Mouse (Mus musculus): Measurements from ENCODE around the gene Trak1. TPM values are rescaled to one million over a fixed set of nuclear protein-coding genes. Genes with fewer than 3 reads are reported as not detected.
A peak's percentile ranks its signal among the peaks of the same experiment; 100 is the strongest.

Trak1 gene
- polyA plus RNA-seq, 1 experiment from 2014 or later: 21.2 TPM

- peak overlapping the region; percentile 53 for H3K9ac ChIP-seq (ENCODE audit: low read depth, low read length)
- 23% methylated on average over 29 of the region's 29 CpGs for WGBS
- peak overlapping the region; percentile 42 for H3K4me3 ChIP-seq (ENCODE audit: low read depth, low read length)
- DNase-seq (ENCODE audit: low spot score) (peak; percentile 78), ATAC-seq (ENCODE audit: low FRiP score) (peak; percentile 90)
- peak overlapping the region; percentile 46 for H3K4me2 ChIP-seq (replicated peaks; ENCODE audit: low read depth, low read length)
- no peaks in the 10 kb centered on the region for H3K27me3 ChIP-seq (ENCODE audit: control insufficient read depth, insufficient read depth, low read length)
- H3K27ac ChIP-seq (ENCODE audit: low read depth, low read length): peak overlapping the region; percentile 24; the same call in 1 of the 2 replicates
- H3K4me1 ChIP-seq (replicated peaks; ENCODE audit: control insufficient read depth, insufficient read depth, low read length): no peaks in the 10 kb centered on the region
- no peaks in the 10 kb centered on the region for H3K36me3 ChIP-seq (ENCODE audit: control insufficient read depth, insufficient read depth, low read length)
- H3K9me3 ChIP-seq (ENCODE audit: control insufficient read depth, low read length): peaks cover 2% of the 10 kb centered on the region; the same call in 1 of the 2 replicates
Measured at GRCm38 (mm10) chr9:121285341-121286324, 11.7 kb upstream of the Trak1 start.

GRCm38 (mm10) chr9:121286325-121286901 lies 10.9 kb upstream of the Trak1 start:
- Histone ChIP-seq H3K4me2 (replicated peaks; ENCODE audit: low read depth, low read length) (peak overlapping the region; percentile 46), H3K4me3 (ENCODE audit: low read depth, low read length) (peak overlapping the region; percentile 42), H3K9me3 (ENCODE audit: control insufficient read depth, low read length) (peaks cover 2% of the 10 kb centered on the region; the same call in 1 of the 2 replicates), H3K27ac (ENCODE audit: low read depth, low read length) (0 out of 2 replicates have a peak overlapping the region, but pooled peaks have one; percentile 24), H3K4me1 (replicated peaks; ENCODE audit: control insufficient read depth, insufficient read depth, low read length) (no peaks in the 10 kb centered on the region), H3K9ac (ENCODE audit: low read depth, low read length) (peak overlapping the region; percentile 53; the same call in 1 of the 2 replicates), H3K36me3 (ENCODE audit: control insufficient read depth, insufficient read depth, low read length) (no peaks in the 10 kb centered on the region), H3K27me3 (ENCODE audit: control insufficient read depth, insufficient read depth, low read length) (no peaks in the 10 kb centered on the region)
- no peak for DNase-seq (ENCODE audit: low spot score)
- 87% methylated on average over 3 of the region's 3 CpGs for WGBS
- ATAC-seq (ENCODE audit: low FRiP score): no peak

GRCm38 (mm10) chr9:121291275-121291674 lies 6.0 kb upstream of the Trak1 start:
- Histone ChIP-seq H3K27me3 (ENCODE audit: control insufficient read depth, insufficient read depth, low read length) (no peaks in the 10 kb centered on the region), H3K27ac (ENCODE audit: low read depth, low read length) (no peak overlapping the region), H3K9ac (ENCODE audit: low read depth, low read length) (no peak overlapping the region), H3K4me1 (replicated peaks; ENCODE audit: control insufficient read depth, insufficient read depth, low read length) (no peaks in the 10 kb centered on the region), H3K36me3 (ENCODE audit: control insufficient read depth, insufficient read depth, low read length) (no peaks in the 10 kb centered on the region), H3K4me2 (replicated peaks; ENCODE audit: low read depth, low read length) (no peak overlapping the region), H3K4me3 (ENCODE audit: low read depth, low read length) (no peak overlapping the region), H3K9me3 (ENCODE audit: control insufficient read depth, low read length) (peaks cover 2% of the 10 kb centered on the region; the same call in 1 of the 2 replicates)
- no peak for DNase-seq (ENCODE audit: low spot score)
- WGBS: 86% methylated on average over 2 of the region's 2 CpGs
- ATAC-seq (ENCODE audit: low FRiP score): no peak

- Histone ChIP-seq H3K36me3 (ENCODE audit: control insufficient read depth, insufficient read depth, low read length) (no peaks in the 10 kb centered on the region), H3K4me1 (replicated peaks; ENCODE audit: control insufficient read depth, insufficient read depth, low read length) (no peaks in the 10 kb centered on the region; the same call in 1 of the 2 replicates), H3K4me2 (replicated peaks; ENCODE audit: low read depth, low read length) (no peak overlapping the region), H3K27me3 (ENCODE audit: control insufficient read depth, insufficient read depth, low read length) (no peaks in the 10 kb centered on the region), H3K27ac (ENCODE audit: low read depth, low read length) (no peak overlapping the region), H3K9ac (ENCODE audit: low read depth, low read length) (no peak overlapping the region), H3K4me3 (ENCODE audit: low read depth, low read length) (no peak overlapping the region), H3K9me3 (ENCODE audit: control insufficient read depth, low read length) (peaks cover 2% of the 10 kb centered on the region; the same call in 1 of the 2 replicates)
- WGBS: 82% methylated on average over 7 of the region's 7 CpGs
- ATAC-seq (ENCODE audit: low FRiP score) (no peak), DNase-seq (ENCODE audit: low spot score) (no peak)
Measured at GRCm38 (mm10) chr9:121293187-121293586, 4.1 kb upstream of the Trak1 start.

- no peak overlapping the region for H3K4me2 ChIP-seq (replicated peaks; ENCODE audit: low read depth, low read length)
- DNase-seq (ENCODE audit: low spot score) (no peak), ATAC-seq (ENCODE audit: low FRiP score) (no peak)
- H3K9ac ChIP-seq (ENCODE audit: low read depth, low read length): no peak overlapping the region
- no peak overlapping the region for H3K4me3 ChIP-seq (ENCODE audit: low read depth, low read length)
- H3K36me3 ChIP-seq (ENCODE audit: control insufficient read depth, insufficient read depth, low read length): no peaks in the 10 kb centered on the region
- H3K27ac ChIP-seq (ENCODE audit: low read depth, low read length): no peak overlapping the region
- 81% methylated on average over 7 of the region's 7 CpGs for WGBS
- peaks cover 15% of the 10 kb centered on the region for H3K4me1 ChIP-seq (replicated peaks; ENCODE audit: control insufficient read depth, insufficient read depth, low read length)
- no peaks in the 10 kb centered on the region for H3K27me3 ChIP-seq (ENCODE audit: control insufficient read depth, insufficient read depth, low read length)
- H3K9me3 ChIP-seq (ENCODE audit: control insufficient read depth, low read length): no peaks in the 10 kb centered on the region
Measured at GRCm38 (mm10) chr9:121295221-121295620, 2.1 kb upstream of the Trak1 start.

- peak overlapping the region; percentile 54 for H3K27ac ChIP-seq (ENCODE audit: low read depth, low read length)
- no peaks in the 10 kb centered on the region for H3K36me3 ChIP-seq (ENCODE audit: control insufficient read depth, insufficient read depth, low read length)
- peak overlapping the region; percentile 73 for H3K4me2 ChIP-seq (replicated peaks; ENCODE audit: low read depth, low read length)
- H3K27me3 ChIP-seq (ENCODE audit: control insufficient read depth, insufficient read depth, low read length): no peaks in the 10 kb centered on the region
- ATAC-seq (ENCODE audit: low FRiP score): no peak
- peak overlapping the region; percentile 87 for H3K4me3 ChIP-seq (ENCODE audit: low read depth, low read length)
- H3K4me1 ChIP-seq (replicated peaks; ENCODE audit: control insufficient read depth, insufficient read depth, low read length): peaks cover 22% of the 10 kb centered on the region
- no peak for DNase-seq (ENCODE audit: low spot score)
- peak overlapping the region; percentile 93 for H3K9ac ChIP-seq (ENCODE audit: low read depth, low read length)
- H3K9me3 ChIP-seq (ENCODE audit: control insufficient read depth, low read length): no peaks in the 10 kb centered on the region
- WGBS: 3% methylated on average over 7 of the region's 7 CpGs
Measured at GRCm38 (mm10) chr9:121298065-121298398, 730 bp downstream of the Trak1 start.

- Histone ChIP-seq H3K27me3 (ENCODE audit: control insufficient read depth, insufficient read depth, low read length) (no peaks in the 10 kb centered on the region), H3K4me2 (replicated peaks; ENCODE audit: low read depth, low read length) (peak overlapping the region; percentile 73), H3K4me3 (ENCODE audit: low read depth, low read length) (peak overlapping the region; percentile 87), H3K36me3 (ENCODE audit: control insufficient read depth, insufficient read depth, low read length) (no peaks in the 10 kb centered on the region), H3K4me1 (replicated peaks; ENCODE audit: control insufficient read depth, insufficient read depth, low read length) (peaks cover 25% of the 10 kb centered on the region), H3K27ac (ENCODE audit: low read depth, low read length) (no peak overlapping the region; the same call in 1 of the 2 replicates), H3K9ac (ENCODE audit: low read depth, low read length) (peak overlapping the region; percentile 93), H3K9me3 (ENCODE audit: control insufficient read depth, low read length) (no peaks in the 10 kb centered on the region)
- DNase-seq (ENCODE audit: low spot score): no peak
- no peak for ATAC-seq (ENCODE audit: low FRiP score)
- 30% methylated on average over 15 of the region's 15 CpGs for WGBS
Measured at GRCm38 (mm10) chr9:121298411-121299091, 1.2 kb downstream of the Trak1 start.

- WGBS: 54% methylated on average over 9 of the region's 9 CpGs
- Histone ChIP-seq H3K4me3 (ENCODE audit: low read depth, low read length) (peak overlapping the region; percentile 87), H3K36me3 (ENCODE audit: control insufficient read depth, insufficient read depth, low read length) (no peaks in the 10 kb centered on the region), H3K27ac (ENCODE audit: low read depth, low read length) (peak overlapping the region; percentile 43; the same call in 1 of the 2 replicates), H3K9ac (ENCODE audit: low read depth, low read length) (peak overlapping the region; percentile 93), H3K27me3 (ENCODE audit: control insufficient read depth, insufficient read depth, low read length) (no peaks in the 10 kb centered on the region), H3K4me2 (replicated peaks; ENCODE audit: low read depth, low read length) (peak overlapping the region; percentile 73), H3K9me3 (ENCODE audit: control insufficient read depth, low read length) (no peaks in the 10 kb centered on the region), H3K4me1 (replicated peaks; ENCODE audit: control insufficient read depth, insufficient read depth, low read length) (peaks cover 26% of the 10 kb centered on the region)
- ATAC-seq (ENCODE audit: low FRiP score) (no peak), DNase-seq (ENCODE audit: low spot score) (no peak)
Measured at GRCm38 (mm10) chr9:121299223-121299755, 2.0 kb downstream of the Trak1 start.

Measured in hindbrain, embryonic 11.5 days (tissue).